Mouse (Mus musculus) WW6 (cell line): Measurements from ENCODE around the gene Marveld3.

Experiments
- DNase-seq: peaks from one replicate; pipeline ENCODE4 v3.0.0-alpha.2; 2013; ENCODE audit warnings: low read depth, low spot score

Gene Marveld3

DNA sequence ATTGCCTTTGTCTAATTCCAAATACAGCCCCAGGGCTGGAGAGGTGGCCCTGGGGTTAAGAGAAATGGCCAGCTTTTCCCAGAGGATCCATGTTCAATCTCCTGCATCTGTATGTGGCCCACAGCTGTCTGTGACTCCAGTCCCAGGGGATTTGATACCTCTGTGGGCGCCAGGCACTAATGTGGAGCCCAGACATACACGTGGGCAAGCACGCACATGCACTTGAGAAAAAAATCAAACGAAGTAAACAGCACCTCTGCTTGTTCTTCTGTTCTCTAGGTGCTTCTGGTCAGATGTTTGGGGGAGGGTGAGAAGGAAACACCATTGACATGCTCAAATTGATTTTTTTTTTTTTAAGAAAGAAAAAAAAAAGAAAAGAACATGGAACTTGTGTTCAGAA, 2.1 kb upstream of the Marveld3 start:
- DNase-seq = no peak

DNA sequence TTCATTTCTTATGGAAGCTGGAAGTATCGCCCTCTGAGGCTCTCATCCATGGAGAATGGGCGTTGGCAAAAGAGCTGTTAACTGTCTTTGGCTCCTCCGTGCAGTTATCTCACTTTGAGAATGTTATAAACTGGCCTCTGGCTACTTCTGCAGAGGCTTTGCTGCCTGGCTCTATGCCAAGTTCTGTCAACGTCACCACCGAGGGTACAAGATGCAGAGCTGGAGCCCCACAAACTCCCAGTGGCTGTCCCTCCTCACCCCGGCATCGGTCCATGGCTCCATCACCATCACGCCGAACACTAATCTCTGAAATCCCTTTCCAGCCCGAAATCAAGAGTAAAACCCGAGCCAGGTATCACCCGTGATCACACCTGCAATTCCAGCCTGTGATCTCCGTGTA, 1.4 kb upstream of the Marveld3 start:
- no peak for DNase-seq

DNA sequence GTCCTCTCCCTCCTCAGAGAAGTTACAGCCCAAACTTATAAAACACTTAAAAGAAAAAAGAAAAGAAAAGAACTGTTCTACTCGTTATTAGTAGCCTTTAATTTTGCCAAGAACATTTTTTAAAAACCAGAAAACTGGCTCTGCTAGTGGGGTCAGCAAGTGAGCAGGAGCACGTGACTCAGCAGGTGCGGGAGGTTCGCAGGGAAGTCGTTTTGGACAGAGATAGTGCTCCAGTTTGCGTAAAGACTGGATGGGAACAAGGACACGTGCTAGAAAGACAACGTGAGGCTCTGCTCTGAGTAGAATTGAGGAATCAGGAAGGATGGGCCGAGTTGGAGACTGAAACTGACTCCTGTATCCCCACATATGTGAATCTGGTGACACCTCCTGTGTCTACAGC, 893 bp upstream of the Marveld3 start:
- no peak for DNase-seq

DNA sequence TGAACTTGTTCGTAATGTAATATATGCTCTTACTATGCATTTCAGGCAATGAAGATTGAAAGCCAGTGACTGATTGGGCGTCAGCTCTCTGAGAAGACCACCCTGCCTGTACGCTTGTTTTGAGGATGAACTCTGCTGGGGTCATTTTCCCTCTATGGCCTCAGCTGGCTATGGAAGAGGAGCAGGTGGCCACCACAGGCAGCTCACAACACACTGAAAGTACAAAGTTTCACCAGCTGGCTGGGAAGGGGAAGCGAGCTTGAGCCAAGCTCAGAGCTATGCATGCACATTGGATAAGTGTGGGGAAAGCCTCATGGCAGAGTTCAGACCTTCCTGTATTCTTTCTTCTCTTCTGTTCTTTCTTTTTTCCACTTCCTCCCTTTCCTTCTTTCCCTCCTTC, 2.9 kb downstream of the Marveld3 start:
- no peak for DNase-seq

DNA sequence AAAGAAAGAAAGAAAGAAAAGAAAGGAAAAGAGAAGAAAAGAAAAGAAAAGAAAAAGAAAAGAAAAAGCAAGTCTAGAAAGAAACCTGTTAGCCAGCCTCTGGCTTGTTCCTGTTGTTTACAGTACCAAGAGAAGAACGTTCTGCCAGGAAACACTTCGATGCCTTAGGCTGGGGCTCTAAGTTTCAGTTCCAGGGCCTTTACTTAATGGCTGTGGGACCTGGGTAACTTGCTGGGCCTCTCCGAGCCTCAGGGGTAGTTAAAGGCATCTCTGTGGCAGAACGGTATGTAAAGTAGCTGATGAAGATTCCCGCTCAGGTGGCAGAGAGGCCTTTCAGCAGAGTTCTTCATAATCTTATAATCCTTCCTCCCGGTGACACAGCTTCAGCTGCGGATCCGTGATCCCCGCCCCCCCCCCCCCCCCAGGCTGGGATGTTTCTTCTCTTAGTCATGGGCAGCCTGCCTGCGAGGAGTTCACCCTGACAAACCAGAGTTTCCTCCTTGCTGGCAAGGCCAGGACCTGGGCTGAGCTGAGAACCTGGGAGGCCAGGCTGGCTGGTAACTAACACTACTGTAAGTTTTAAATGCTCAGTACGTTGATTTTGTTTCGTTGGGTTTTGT, 3.9 kb downstream of the Marveld3 start:
- no peak for DNase-seq

DNA sequence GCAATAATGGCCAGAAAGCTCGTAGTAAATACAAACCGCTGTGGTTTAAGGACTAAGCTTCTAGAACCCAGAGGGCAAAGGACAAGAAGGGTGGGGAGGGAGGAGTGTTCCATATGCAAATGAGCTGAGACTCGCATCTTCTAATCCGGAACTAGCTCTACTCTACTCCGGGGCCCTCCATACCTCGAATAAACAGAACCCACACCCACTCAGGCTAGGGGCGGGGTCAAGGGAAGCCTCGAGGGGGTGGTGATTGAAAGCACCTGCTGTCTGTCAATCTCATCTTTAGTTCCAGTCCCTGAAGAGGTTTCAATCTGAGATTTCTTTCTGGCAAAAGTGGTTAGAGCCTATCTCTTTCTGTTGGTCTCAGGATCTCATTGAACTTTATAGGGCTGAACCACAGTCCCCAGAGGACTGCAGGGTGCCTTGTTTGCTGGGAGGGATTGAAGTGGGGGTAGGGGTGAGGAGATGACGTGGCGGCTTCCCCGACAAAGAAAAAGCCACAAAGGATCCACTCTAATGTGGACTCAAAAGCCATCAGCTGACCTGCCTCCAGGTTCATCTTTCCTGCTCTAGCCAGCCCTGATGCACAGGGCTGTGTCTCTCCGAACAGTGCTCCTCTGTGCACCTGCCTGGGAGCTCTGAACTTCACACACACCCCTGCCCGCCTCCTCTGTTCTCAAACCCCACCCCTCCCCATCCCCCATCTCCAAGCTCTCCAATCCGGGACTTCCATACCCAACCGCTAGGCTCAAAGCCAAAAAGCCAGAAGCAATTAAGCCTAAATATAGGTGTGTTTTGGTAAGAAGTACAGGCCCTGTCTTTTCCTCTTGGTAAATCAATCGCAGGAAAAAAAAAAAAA, 4.6 kb downstream of the Marveld3 start:
- DNase-seq = peak; percentile 84

DNA sequence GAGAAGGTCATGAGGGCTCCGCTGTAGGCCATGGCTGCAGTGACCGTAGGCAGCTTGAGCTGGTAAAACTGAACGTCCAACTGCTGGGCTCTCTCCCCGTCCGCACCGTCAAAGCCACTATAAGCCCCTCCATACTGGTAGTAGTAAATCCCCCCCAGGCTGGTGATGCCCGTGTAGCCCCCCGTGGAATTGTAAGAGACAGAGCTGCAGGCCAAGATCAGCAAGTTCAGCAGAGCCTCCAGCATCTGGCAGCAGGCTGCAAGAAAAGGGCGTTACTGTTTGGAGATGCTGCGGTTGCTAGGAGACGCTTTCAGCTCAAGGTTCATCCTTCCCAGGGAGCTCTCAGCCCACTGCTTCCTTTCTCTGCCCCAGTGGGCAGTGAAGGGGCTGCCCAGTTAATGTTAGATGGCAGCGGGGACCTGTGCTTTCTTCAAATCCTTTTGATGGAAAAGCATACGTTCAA, 7.5 kb downstream of the Marveld3 start:
- no peak for DNase-seq

DNA sequence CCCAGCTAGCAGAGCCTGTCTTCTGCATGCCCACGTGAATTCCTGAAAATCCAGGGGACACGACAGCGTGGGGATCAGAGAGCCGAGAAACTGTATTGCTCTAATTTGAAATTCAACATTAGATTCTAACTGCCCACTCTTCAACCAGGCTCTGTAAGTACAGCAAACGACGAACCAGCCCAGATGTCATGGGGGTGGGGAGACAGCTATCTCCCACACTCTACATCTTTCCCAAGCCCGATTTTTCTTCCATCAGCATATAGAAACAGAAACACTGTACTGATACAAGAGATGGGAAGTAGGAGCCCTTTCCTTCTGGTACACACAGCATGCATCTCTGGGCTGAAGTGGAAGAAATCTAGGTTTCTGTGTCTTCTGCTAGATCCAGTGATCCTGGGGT, 9.8 kb downstream of the Marveld3 start:
- DNase-seq = no peak

DNA sequence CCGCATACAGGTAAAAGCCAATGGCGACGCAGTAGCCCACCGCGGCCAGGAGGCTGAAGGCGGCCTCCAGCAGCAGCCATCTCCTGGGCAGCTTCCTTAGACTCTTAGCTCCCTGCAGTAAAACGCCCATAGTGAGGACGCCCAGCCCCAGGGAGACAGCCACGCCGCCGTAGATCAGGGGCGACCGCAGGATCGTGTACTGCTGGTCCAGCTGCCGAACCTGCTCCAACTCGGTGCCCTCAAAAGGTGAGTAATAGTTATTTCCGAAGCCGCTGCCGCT, 13.8 kb downstream of the Marveld3 start:
- no peak for DNase-seq

DNA sequence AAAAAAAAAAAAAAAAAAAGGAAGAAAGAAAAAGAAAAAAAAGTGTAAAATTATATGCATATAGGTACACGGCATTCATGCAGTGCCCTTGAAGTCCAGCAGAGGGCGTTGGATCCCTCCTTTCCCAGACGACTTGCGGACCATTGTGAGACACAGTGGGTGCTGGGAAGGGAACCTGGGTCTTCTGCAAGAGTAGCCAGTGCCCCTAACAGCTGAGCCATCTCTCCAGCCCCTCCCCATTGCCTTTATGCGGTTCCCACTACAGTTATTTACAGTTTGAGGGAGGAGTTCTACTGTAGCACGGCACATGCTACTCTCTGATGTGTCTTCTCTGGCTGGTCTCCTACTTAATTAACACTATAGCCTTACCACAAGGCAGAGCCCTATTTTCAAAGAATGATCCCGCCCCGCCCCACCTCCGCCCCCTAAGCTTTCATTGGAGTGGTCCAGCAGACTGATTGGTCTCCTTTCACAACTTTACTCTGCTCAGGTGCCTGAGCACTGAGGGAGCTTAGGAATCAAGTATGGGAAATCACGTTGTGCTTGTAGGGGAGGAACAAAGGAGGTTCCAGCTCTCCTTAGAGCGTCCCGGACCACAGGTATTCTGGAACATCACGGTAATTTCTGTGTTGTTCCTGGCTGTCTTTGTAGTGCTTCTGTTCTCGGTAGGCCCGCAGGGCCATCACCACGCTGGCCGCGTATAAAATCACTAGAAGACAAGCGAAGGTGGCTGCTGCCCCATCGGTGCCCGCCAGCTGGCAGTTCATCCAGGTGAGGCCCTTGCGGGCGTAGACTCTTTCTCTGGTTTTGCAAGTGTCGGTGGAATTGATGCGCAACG, 14.3 kb downstream of the Marveld3 start:
- DNase-seq = peak; percentile 52

DNA sequence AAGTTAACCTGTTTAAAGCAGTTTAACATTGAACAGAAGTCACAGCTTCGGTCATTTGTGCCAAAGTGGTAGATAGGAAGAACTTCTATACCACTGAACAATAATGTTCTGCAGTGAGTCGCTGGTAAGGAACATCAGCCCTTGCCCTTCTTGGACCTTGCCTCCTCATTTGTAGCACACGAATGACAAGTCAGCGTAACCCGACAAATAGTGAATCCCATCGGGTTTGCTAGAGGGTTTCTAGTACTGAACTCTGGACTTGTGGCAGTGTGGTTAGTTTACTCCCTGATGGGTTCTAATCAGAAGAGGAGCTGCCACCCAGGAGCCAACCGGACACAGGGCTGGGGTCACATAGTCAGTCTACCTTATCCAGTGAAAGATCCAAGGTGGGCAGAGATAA, 15.7 kb downstream of the Marveld3 start:
- no peak for DNase-seq

DNA sequence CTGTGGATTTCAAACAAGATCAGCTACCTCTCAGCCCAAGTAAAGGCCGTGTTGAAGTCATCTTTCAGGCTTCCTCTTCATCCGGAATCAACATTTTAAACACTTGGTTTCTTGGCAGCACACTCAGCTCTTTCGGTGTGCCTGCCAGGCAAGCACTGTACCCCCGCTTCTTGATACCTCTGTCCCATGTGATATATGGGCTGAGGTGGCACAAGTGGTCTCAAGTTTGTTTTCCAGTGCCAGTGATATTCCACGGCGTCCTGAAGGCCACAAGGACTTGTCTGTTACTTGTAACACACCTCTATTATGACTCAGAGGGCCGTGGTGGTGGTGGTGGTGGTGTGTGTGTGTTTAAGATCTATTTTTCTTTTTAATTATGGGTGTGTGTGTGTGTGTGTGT, 16.3 kb downstream of the Marveld3 start:
- no peak for DNase-seq

DNA sequence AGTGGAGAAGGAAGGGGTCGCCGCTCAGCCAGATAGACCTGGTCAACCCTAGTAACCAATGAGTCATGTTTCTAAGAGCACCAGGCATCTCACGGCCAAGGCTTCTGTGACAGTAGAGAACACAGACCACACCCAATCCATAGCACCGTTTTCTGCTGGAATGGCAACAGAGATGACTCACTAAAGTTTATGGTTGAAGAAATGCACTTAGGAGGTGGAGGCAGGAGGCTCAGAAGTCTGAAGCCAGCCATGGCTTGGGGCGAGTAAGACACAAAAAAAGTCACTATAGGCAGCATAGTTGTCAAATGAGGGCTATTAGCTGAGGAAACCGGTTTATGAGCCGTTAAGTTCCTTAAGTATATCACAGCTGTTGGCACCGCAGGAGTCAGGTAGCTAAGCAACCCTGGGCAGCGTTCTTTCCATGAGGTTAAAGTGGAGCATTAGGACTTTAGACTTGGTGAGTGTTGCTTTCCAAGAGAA, 16.8 kb downstream of the Marveld3 start:
- no peak for DNase-seq

DNA sequence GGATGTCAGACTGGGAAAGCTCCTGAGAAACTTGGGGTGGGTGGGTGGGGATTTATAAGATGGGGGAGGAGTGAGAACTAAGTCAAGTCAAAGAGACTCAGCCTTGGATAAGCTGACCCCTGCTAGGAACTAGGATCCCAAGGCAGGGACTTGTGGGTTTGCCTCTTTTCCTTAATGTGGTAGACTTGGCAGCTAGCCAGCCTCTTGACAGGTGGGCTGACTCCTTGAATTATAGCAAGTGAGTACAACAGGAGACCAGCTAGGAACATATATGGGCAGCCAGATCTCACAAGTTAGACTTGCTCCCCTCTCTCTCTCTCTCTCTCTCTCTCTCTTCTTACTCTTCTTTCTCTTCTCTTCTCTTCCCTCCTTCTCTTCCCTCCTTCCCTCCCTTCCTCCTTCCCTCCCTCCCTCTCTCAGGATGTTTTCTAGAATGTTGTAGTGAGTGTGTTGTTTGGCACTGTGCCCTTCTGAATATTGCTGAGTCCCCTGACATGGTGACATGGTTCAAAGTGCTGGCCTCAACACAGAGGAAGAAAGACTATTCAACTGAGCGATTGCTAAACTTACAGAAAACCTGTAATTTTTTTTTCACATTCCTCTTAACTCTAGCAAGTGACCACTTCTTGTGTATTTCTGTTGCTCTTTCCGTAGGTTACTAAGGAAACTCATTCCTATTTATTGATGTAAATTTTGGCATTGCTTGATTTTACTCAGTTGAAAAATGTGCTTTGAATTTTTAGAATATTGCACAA, 20.2 kb downstream of the Marveld3 start:
- DNase-seq = no peak

DNA sequence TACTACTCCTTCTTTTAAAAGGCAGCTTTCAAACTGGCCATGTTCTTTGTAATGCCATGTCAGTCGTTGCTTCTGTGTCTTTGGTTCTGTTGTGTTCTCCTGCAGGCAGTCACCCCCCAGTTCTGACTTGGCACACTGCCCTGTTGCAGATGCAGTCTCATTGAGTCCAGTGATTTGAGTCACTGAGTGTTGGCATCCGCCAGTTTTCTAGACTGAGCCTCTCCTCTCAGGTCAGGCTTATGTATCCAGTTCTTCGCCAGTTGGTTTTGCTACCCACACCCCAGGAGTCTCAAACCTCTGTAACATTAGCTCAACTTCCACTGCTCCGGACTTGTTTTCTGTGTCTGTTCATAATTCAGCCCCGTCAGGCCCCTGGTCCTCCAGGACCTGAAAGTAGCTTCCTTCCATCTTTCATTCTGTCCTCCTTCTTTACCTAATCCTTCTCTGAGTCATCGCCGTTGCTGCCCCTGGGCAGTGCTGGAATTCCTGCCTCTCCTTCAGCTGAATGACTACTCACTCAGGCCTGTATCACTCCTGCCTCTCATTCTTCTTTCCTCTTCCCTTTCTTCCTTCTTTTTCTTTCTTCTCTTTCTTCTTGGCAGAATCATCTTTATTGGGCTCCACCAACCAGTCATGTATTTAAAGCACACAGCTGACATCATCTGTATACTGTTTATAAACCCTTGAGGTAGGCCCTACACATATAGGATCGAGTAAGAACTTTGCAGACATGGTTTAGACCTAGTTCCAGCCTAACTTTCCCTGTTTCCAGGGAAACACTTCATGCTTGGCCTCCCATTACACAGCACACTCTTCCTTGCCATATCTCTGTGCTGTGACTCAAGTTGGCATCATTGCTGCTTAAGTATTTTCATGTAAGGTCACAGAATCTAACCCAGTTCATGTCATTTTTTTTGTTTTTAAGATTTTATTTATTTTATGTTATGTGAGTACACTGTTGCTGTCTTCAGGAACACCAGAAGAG, 41.3 kb downstream of the Marveld3 start:
- no peak for DNase-seq

DNA sequence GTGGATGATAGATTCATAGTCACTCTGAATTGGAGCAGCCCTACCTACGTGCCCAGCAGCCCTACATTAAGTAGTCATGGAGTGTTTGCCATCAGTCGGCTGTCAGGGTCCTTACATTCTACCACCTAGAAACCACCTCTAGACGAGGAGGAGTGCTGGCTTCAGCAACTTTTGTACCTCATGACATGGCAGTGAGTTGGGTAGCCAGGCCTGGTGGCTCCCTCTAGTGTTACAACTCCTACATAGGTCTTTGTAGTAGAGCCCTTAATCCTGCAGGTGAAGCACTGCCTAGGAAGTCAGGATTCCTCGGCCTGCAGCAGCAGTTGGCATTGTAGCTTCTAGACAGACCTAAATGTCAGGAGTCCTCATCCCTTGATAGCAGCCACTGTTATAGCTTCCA, 44.7 kb downstream of the Marveld3 start:
- no peak for DNase-seq

DNA sequence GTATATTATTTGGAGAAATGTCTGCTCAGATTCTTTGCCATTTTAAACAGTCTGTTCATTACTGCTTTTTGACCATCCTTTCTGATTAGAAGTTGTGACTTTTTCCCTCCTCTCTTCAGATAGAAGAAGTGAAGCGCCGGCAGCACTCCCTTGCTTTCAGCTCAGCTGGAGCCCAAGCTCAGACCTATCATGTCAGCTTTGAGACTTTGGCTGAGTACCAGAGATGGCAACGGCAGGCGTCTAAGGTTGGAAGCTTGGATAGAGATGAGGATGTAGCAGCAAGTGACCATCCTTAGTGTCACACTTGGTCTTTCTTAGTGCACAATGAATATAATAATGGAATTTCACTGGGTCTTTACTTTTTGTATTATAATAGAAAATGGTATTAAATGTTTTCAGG, 54.6 kb downstream of the Marveld3 start:
- no peak for DNase-seq

DNA sequence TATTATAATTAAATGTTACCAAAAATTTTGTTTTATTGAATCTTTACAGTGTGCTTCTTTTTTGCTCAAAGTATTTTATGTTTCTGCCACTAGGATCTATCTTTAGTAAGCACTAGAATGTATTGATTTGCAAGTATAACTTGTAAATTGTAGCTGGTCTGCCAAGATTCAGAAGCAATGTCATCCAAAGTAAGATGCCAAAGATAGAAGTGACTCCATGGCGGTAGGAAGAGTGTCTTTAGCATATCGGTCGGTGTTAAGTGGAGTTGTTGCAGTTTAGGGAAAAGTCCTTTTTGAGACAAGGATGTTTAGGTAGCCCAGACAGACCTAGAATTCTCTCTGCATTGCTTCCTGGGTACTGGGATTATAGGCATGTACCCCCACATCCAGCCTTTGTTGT, 55.1 kb downstream of the Marveld3 start:
- DNase-seq = no peak

DNA sequence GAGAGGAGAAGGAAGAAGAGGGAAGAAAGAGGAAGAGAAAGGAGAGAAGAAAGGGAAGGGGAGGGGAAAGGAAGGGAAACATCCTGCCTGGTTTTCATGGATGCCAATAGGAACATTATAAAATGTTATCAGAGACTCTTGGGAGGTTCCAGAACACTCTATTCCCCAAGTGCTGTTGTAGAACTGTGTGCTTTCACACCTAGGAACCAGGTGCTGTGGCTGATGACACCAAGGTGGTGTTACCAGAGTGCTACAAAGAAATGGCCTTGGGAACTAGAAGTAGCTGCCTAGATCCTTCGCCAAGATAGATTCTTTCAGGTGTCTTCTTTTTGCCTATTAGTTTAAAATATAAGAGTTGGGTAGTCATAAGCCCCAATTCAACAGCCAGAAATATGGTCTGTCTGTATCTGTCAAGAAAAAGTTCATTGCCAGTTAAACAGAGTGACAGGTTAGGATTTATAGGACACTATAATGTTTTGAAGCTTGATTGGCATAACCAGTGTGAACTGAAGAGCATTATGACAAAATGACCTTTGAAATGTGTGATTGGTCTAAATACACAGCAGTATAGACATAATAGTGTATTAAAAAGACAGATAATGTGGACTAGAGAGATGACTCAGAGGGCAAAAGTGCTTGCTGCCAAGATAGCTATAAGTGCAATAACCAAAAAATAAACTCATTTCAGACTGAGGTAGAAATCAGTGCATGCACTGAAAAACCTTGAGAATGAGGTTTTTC, 56.9 kb downstream of the Marveld3 start:
- DNase-seq = no peak
